Mouse (Mus musculus) stomach, postnatal 0 days (tissue): ENCODE data around the gene Tspan4.

Source experiments
- CTCF ChIP-seq: IDR thresholded peaks from 2 replicates; pipeline ENCODE4 v1.5.1; 2016; ENCODE audit warnings: antibody characterized with exemption, low read depth, mild to moderate bottlenecking, moderate library complexity
- EP300 ChIP-seq: optimal IDR thresholded peaks from 2 replicates; pipeline ENCODE3; 2016; ENCODE audit warnings: antibody characterized with exemption

GRCm38 (mm10) chr7:141470637-141470944, 4.4 kb upstream of the Tspan4 start:
- TF ChIP-seq CTCF, result no peak
- no peak for TF ChIP-seq EP300
